Mouse (Mus musculus) hindbrain, embryonic 11.5 days (tissue): ENCODE data around the gene Rnf148. TPM values are rescaled to one million over a fixed set of nuclear protein-coding genes. Genes with fewer than 3 reads are reported as not detected.

Experiments used
- ATAC-seq: fragments of 200-750 bp; cut with Nextera tagmentation; 2 replicates; pipeline ENCODE4 v1.8.0; 2017; ENCODE audit warnings: mild to moderate bottlenecking, moderate TSS enrichment, moderate library complexity; ENCODE audit not compliant: low FRiP score
- DNase-seq: peaks from one replicate; pipeline ENCODE4 v3.0.0-alpha.2; 2015; ENCODE audit warnings: low spot score
- H3K27ac ChIP-seq: fragments of 300-500 bp; sonication (generic); 2 replicates; pipeline ENCODE4 v1.5.1; 2014; ENCODE audit warnings: mild to moderate bottlenecking, low read depth, low read length
- H3K27me3 ChIP-seq: fragments of 300-500 bp; sonication (generic); 2 replicates; pipeline ENCODE4 v1.6.1; 2014; ENCODE audit warnings: mild to moderate bottlenecking, low read length, moderate library complexity, mixed read lengths; ENCODE audit not compliant: control insufficient read depth, insufficient read depth
- H3K36me3 ChIP-seq: fragments of 300-500 bp; sonication (generic); 2 replicates; pipeline ENCODE4 v1.6.1; 2014; ENCODE audit warnings: mild to moderate bottlenecking, low read length, moderate library complexity, mixed read lengths; ENCODE audit not compliant: control insufficient read depth, insufficient read depth
- H3K4me1 ChIP-seq: fragments of 300-500 bp; sonication (generic); replicated peaks from 2 replicates; pipeline ENCODE4 v1.6.1; 2014; ENCODE audit warnings: low read length, mixed read lengths; ENCODE audit not compliant: control insufficient read depth, insufficient read depth
- H3K4me2 ChIP-seq: fragments of 300-500 bp; sonication (generic); replicated peaks from 2 replicates; pipeline ENCODE4 v1.6.1; 2014; ENCODE audit warnings: mild to moderate bottlenecking, low read depth, low read length
- H3K4me3 ChIP-seq: fragments of 300-500 bp; sonication (generic); 2 replicates; pipeline ENCODE4 v1.5.1; 2014; ENCODE audit warnings: low read depth, low read length
- H3K9ac ChIP-seq: fragments of 300-500 bp; sonication (generic); 2 replicates; pipeline ENCODE4 v1.6.1; 2014; ENCODE audit warnings: low read depth, low read length
- H3K9me3 ChIP-seq: fragments of 300-500 bp; sonication (generic); 2 replicates; pipeline ENCODE4 v1.6.1; 2016; ENCODE audit warnings: low read length; ENCODE audit not compliant: control insufficient read depth
- WGBS: fragments of 180-500 bp; shearing (Covaris S2); extraction: QIAGEN DNeasy Blood & Tissue Kit; methylation state at CpG from one replicate; pipeline ENCODE4 v1.1.7; 2014; 5-methylcytosine and 5-hydroxymethylcytosine counted together
- polyA plus RNA-seq: library from polyadenylated mRNA; unstranded; fragments of >200 nt; fragmentation: Nextera tagmentation; extraction: Ambion mirVana; gene quantifications from 2 replicates; pipeline ENCODE4 v1.2.1, GENCODE M21; 2014

The Rnf148 gene
- not detected in 2 replicates for polyA plus RNA-seq

DNA sequence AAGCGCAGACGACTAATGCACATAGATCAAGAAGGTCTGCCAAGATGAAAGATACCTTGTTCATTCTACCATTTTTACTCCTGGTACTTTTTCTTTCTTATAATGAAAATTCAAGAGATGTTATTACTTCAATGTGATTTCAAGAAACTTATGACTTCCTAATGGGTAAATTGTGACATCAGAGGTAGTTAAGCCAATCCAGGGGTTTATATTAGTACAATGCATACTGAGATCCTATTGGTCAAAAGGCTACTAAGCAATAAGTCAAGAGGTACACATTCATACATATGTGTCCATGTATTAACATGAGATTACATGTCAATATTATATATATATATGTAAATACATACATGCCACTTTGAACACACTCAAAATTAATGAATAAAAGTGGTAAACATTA is at the start of gene Rnf148:
Gene Rnf148 (minus strand): TSS at position 101 of the 400 bp plus-strand sequence.
- Histone ChIP-seq H3K9me3 (no peaks in the 10 kb centered on the region), H3K4me1 (no peaks in the 10 kb centered on the region), H3K36me3 (no peaks in the 10 kb centered on the region), H3K4me2 (no peak within 1 kb of the TSS), H3K27me3 (no peaks in the 10 kb centered on the region), H3K27ac (no peak within 1 kb of the TSS), H3K4me3 (no peak within 1 kb of the TSS), H3K9ac (no peak within 1 kb of the TSS)
- DNase-seq: no peak
- ATAC-seq: no peak
- WGBS: 96% methylated on average over 2 of the region's 2 CpGs

DNA sequence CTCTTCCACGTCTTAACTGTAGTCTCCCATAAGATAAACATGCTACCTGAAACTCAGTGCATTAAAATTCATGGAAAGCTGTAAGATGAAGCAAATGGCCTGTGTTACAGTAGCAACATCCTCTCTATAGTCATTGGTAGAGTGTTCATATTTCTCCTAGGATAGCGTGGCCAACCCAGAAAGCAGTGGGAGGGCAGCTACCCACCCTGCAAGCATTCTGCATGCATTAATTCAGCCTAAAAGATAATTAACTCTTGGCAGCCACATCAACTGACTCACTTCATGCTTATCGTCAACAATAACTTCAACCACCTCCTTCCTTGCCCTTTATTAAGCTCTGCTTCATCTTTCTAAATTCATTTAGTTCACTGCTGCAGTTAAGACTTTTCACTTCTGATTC is 45.9 kb upstream of the Rnf148 start:
- WGBS: 86% methylated on average over 3 of the region's 3 CpGs
- Histone ChIP-seq H3K4me2 (no peak overlapping the region), H3K36me3 (no peaks in the 10 kb centered on the region), H3K27ac (no peak overlapping the region), H3K4me1 (no peaks in the 10 kb centered on the region), H3K9ac (no peak overlapping the region), H3K4me3 (no peak overlapping the region), H3K27me3 (no peaks in the 10 kb centered on the region), H3K9me3 (no peaks in the 10 kb centered on the region)
- DNase-seq (no peak), ATAC-seq (no peak)

DNA sequence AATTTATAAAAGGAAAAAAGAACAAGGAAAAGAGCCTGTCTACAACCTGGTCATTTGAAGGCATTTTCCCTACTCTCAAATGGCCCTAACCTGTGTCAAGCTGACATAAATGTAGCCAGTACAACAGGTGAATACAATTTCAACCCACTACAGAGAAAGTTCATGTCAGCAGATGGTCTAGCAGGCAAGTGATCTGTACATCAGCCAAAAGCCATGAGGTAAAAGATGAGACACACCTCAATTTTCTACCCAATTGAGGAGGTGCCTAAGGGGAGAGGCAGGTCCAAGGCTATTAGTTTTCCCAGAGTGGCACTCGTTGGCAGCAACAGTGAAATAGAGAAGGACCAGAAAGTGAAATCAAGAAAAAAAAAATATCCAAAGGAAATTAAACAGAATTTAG is 23.2 kb upstream of the Rnf148 start:
- Histone ChIP-seq H3K4me2 (no peak overlapping the region), H3K36me3 (no peaks in the 10 kb centered on the region), H3K9ac (no peak overlapping the region), H3K4me1 (no peaks in the 10 kb centered on the region), H3K4me3 (no peak overlapping the region), H3K9me3 (no peaks in the 10 kb centered on the region), H3K27ac (no peak overlapping the region), H3K27me3 (no peaks in the 10 kb centered on the region)
- ATAC-seq: no peak
- 70% methylated on average over 1 of the region's 1 CpGs for WGBS
- no peak for DNase-seq

DNA sequence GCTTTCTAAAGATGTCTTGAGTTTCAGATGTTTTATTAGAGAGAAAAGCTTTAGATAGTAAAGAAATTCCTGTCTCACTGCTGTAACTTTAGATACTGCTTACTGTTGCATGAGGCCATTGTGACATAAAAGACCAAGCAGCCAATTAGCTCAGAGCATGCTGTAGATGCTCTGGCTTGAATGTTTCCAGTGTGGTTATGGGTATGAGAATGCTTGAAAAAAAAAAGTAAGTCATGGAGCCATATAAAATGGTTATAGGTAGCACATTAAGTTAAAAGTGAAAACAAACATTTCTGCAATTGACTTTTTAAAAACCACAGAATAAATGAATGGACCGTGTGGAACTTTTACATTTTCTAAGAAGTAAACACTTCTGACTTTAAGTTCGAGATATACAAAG is 4.7 kb downstream of the Rnf148 start, which contains the start of gene Rnf133:
Gene Rnf133 (minus strand): TSS at position 101 of the 400 bp plus-strand sequence.
- Histone ChIP-seq H3K4me2 (no peak within 1 kb of the TSS), H3K4me1 (no peaks in the 10 kb centered on the region), H3K27me3 (no peaks in the 10 kb centered on the region), H3K4me3 (no peak within 1 kb of the TSS), H3K9me3 (no peaks in the 10 kb centered on the region), H3K27ac (no peak within 1 kb of the TSS), H3K36me3 (no peaks in the 10 kb centered on the region), H3K9ac (no peak within 1 kb of the TSS)
- DNase-seq (no peak), ATAC-seq (no peak)
- 95% methylated on average over 2 of the region's 2 CpGs for WGBS

DNA sequence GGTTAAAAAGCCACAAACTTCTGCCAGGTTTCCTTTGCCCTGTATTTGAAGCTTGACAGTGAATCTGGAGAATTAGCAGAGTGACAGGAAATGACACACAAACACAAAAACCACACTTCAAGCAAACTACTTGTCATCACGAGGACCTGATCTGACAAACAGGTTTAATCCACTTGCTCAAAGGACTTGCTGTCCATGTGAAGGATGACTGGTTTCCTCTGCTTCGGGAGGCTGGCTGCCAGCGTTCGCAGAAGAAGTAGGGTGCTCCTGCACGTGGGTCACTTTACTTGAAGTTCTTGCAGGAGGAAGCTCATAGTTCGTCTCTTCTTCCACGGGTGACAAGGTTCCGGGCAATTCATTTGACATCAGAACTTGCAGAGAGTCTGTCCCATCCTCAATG is 6.2 kb downstream of the Rnf148 start:
- no peak overlapping the region for H3K4me3 ChIP-seq
- no peaks in the 10 kb centered on the region for H3K9me3 ChIP-seq
- no peak overlapping the region for H3K4me2 ChIP-seq

DNA sequence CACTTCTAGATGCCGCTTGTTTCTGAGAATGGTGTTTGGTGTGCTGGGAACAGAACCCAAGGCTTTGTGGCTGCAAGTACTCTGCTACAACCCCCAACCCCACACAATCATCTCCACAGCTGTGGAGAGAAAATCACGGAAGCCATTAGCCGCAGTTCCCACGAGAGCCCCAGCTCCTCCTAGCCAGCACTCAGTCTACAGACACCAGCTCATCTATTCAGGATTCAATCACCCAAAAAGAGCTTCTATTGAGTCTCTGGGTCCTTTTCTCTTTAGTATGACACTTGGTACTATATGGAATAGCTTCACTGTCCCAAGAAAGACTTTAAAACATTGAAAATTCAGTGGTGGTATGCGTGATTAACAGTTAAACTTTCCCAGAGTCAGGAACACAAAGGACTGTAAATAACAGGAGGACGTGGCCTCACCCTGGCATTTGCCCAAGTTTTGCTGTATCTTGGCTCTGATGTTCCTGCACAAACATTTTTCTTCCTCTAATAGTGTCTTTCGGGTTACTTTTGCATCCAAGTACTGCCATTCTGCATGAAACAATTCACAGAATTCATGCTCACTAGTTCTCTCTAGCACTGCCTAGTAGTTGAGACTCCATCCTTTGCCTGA is 7.2 kb downstream of the Rnf148 start:
- no peak for ATAC-seq
- H3K4me3 ChIP-seq: no peak overlapping the region

More for the DNA sequence above, 6.2 kb downstream of the Rnf148 start:
- H3K4me1 ChIP-seq: no peaks in the 10 kb centered on the region
- H3K27ac ChIP-seq: no peak overlapping the region
- WGBS: 83% methylated on average over 8 of the region's 8 CpGs
- no peaks in the 10 kb centered on the region for H3K27me3 ChIP-seq
- DNase-seq (no peak), ATAC-seq (no peak)
- no peak overlapping the region for H3K9ac ChIP-seq
- no peaks in the 10 kb centered on the region for H3K36me3 ChIP-seq

DNA sequence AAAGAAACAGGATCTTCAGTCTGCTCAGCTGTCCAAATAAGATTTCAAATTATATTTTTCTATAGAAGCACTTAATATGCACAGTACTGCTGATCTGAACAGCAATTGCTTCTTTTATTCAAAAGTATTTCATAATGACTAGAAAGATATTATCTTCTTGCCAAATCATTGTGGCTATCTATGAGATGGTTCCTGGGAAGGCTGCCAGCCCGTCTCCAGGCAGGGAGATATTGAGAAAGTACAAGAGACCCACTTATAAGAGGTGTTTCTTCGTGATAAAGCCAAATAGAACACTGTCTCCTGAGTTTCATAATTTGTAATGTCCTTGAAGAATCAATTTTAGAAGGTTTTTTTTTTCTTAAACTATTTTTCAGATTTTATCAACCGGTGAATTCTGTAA is 17.9 kb downstream of the Rnf148 start:
- Histone ChIP-seq H3K27me3 (no peaks in the 10 kb centered on the region), H3K4me1 (no peaks in the 10 kb centered on the region), H3K9ac (no peak overlapping the region), H3K4me2 (no peak overlapping the region), H3K36me3 (no peaks in the 10 kb centered on the region), H3K27ac (no peak overlapping the region), H3K4me3 (no peak overlapping the region), H3K9me3 (no peaks in the 10 kb centered on the region)
- no peak for ATAC-seq
- WGBS: 85% methylated on average over 3 of the region's 3 CpGs
- no peak for DNase-seq

More for the DNA sequence above, 7.2 kb downstream of the Rnf148 start:
- no peaks in the 10 kb centered on the region for H3K4me1 ChIP-seq
- H3K27ac ChIP-seq: no peak overlapping the region
- WGBS: 86% methylated on average over 7 of the region's 7 CpGs
- no peak overlapping the region for H3K9ac ChIP-seq
- no peaks in the 10 kb centered on the region for H3K36me3 ChIP-seq
- H3K9me3 ChIP-seq: no peaks in the 10 kb centered on the region
- no peaks in the 10 kb centered on the region for H3K27me3 ChIP-seq
- no peak overlapping the region for H3K4me2 ChIP-seq
- DNase-seq: no peak

DNA sequence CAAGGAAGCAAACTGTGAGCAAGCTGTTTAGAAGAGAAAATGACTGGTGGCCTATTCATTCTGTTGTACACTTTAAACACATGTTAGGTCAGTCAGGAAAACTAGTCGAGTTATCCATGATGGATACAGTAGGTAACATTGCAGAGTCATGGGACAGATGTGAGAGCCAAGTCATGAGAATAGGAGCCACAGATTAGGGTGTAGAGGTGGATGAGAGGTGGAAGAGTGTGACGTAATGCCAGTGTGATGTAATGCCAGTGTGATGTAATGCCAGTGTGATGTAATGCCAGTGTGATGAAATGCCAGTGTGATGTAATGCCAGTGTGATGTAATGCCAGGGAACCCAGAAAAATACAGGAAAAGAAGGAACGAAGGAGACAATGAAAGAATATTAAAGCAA is 19.7 kb downstream of the Rnf148 start:
- Histone ChIP-seq H3K4me2 (no peak overlapping the region), H3K9me3 (no peaks in the 10 kb centered on the region), H3K36me3 (no peaks in the 10 kb centered on the region), H3K4me3 (no peak overlapping the region), H3K27ac (no peak overlapping the region), H3K4me1 (no peaks in the 10 kb centered on the region), H3K27me3 (no peaks in the 10 kb centered on the region), H3K9ac (no peak overlapping the region)
- 93% methylated on average over 3 of the region's 3 CpGs for WGBS
- no peak for ATAC-seq
- no peak for DNase-seq

DNA sequence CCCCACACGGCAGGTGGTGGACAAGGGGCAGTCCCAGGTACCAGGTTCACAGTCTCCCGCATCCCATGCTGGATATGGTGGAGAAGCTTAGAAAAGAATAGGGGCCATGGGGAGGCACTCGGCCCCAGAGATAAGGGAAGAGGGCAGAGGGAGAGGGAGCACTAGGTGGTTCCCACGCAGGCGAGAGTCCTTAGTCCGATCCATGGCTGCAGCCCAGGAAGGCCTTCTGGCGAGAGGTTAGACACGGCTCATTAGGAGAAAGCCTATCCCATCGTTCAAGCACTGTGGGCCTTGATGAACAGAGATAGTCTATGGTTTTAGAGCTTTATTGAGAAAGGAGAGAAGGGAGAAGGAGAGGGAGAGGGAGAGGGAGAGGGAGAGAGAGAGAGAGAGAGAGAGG is 20.9 kb downstream of the Rnf148 start:
- 66% methylated on average over 9 of the region's 9 CpGs for WGBS
- Histone ChIP-seq H3K9me3 (no peaks in the 10 kb centered on the region), H3K27ac (no peak overlapping the region), H3K4me1 (no peaks in the 10 kb centered on the region), H3K4me2 (no peak overlapping the region), H3K9ac (no peak overlapping the region), H3K36me3 (no peaks in the 10 kb centered on the region), H3K27me3 (no peaks in the 10 kb centered on the region), H3K4me3 (no peak overlapping the region)
- ATAC-seq (no peak), DNase-seq (no peak)
